Mouse (Mus musculus): ENCODE results near the gene Tspan5. TPM values are rescaled to one million over a fixed set of nuclear protein-coding genes. Genes with fewer than 3 reads are reported as not detected.

Gene Tspan5
- polyA plus RNA-seq, 1 experiment from 2014 or later = 43.4 TPM

GRCm38 (mm10) chr3:138713141-138713540 lies 28.9 kb upstream of the Tspan5 start:
- Histone ChIP-seq H3K9me3 (ENCODE audit: control insufficient read depth, low read length) (no peaks in the 10 kb centered on the region), H3K27ac (ENCODE audit: low read depth, low read length) (no peak overlapping the region), H3K4me2 (ENCODE audit: low read depth, low read length, severe bottlenecking) (no peak overlapping the region), H3K36me3 (ENCODE audit: control insufficient read depth, insufficient read depth, low read length) (no peaks in the 10 kb centered on the region), H3K4me1 (replicated peaks; ENCODE audit: control insufficient read depth, insufficient read depth, low read length) (no peaks in the 10 kb centered on the region), H3K9ac (ENCODE audit: low read length) (no peak overlapping the region), H3K27me3 (ENCODE audit: control insufficient read depth, insufficient read depth, low read length) (no peaks in the 10 kb centered on the region), H3K4me3 (ENCODE audit: low read depth, low read length) (no peak overlapping the region)
- no peak for DNase-seq (ENCODE audit: low spot score)
- 63% methylated on average over 6 of the region's 6 CpGs for WGBS
- no peak for ATAC-seq (replicated peaks; ENCODE audit: low FRiP score)

- H3K36me3 ChIP-seq (ENCODE audit: control insufficient read depth, insufficient read depth, low read length) = no peaks in the 10 kb centered on the region
- no peak for DNase-seq (ENCODE audit: low spot score)
- no peaks in the 10 kb centered on the region for H3K9me3 ChIP-seq (ENCODE audit: control insufficient read depth, low read length)
- H3K27ac ChIP-seq (ENCODE audit: low read depth, low read length) = no peak overlapping the region
- ATAC-seq (replicated peaks; ENCODE audit: low FRiP score) = no peak
- H3K27me3 ChIP-seq (ENCODE audit: control insufficient read depth, insufficient read depth, low read length) = no peaks in the 10 kb centered on the region
- no peaks in the 10 kb centered on the region for H3K4me1 ChIP-seq (replicated peaks; ENCODE audit: control insufficient read depth, insufficient read depth, low read length)
- 71% methylated on average over 2 of the region's 2 CpGs for WGBS
- no peak overlapping the region for H3K9ac ChIP-seq (ENCODE audit: low read length)
- H3K4me2 ChIP-seq (ENCODE audit: low read depth, low read length, severe bottlenecking) = no peak overlapping the region
- H3K4me3 ChIP-seq (ENCODE audit: low read depth, low read length) = no peak overlapping the region
These were observed 27.2 kb upstream of the Tspan5 start for GRCm38 (mm10) chr3:138714788-138715187.

DNA sequence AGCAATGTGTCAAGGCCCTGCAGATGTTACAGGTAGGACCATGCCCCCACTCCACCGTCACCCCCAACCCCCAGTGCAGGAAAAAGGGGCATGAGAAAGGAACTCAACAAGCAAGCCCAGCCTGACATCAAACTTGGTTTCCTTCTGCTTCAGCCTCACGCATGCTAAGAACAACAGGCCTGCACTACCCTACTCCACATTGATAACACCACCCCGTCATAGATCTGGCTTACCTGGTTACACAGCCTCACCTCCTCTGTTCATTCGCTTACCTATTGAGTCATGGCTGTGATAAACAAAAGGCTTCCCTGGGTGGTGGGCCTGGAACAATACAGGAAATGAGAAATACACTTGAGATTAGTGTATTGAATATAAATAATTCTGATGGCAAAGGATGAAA lies 26.8 kb upstream of the Tspan5 start:
- no peak overlapping the region for H3K4me3 ChIP-seq (ENCODE audit: low read depth, low read length)
- no peak overlapping the region for H3K27ac ChIP-seq (ENCODE audit: low read depth, low read length)
- no peaks in the 10 kb centered on the region for H3K4me1 ChIP-seq (replicated peaks; ENCODE audit: control insufficient read depth, insufficient read depth, low read length)
- no peak overlapping the region for H3K4me2 ChIP-seq (ENCODE audit: low read depth, low read length, severe bottlenecking)
- 87% methylated on average over 4 of the region's 4 CpGs for WGBS
- no peak for DNase-seq (ENCODE audit: low spot score)
- no peaks in the 10 kb centered on the region for H3K27me3 ChIP-seq (ENCODE audit: control insufficient read depth, insufficient read depth, low read length)
- H3K9ac ChIP-seq (ENCODE audit: low read length) = no peak overlapping the region
- H3K9me3 ChIP-seq (ENCODE audit: control insufficient read depth, low read length) = no peaks in the 10 kb centered on the region
- H3K36me3 ChIP-seq (ENCODE audit: control insufficient read depth, insufficient read depth, low read length) = no peaks in the 10 kb centered on the region
- no peak for ATAC-seq (replicated peaks; ENCODE audit: low FRiP score)

DNA sequence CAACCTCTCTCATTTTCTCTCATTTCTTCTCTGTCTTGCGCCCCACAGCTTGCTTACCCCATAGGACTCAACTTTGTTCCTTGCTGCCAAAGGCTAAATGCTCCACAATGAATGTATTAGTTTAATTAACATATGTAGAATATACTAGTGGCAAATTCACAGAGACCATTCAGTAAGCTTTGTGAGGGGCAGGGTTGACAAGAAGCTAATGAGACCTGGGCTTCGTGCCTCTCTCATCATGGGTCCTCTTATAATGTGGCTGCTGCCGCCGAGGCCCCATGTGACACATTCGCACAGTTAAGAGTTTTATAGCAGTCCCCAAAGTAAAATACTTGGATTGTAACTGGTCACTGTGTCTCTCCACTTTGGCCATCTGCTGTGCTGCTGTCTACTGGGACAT lies 25.0 kb upstream of the Tspan5 start:
- H3K4me1 ChIP-seq (replicated peaks; ENCODE audit: control insufficient read depth, insufficient read depth, low read length) = no peaks in the 10 kb centered on the region
- no peak overlapping the region for H3K4me2 ChIP-seq (ENCODE audit: low read depth, low read length, severe bottlenecking)
- WGBS = 79% methylated on average over 5 of the region's 5 CpGs
- no peak overlapping the region for H3K27ac ChIP-seq (ENCODE audit: low read depth, low read length)
- H3K9me3 ChIP-seq (ENCODE audit: control insufficient read depth, low read length) = no peaks in the 10 kb centered on the region
- DNase-seq (ENCODE audit: low spot score) = no peak
- no peaks in the 10 kb centered on the region for H3K36me3 ChIP-seq (ENCODE audit: control insufficient read depth, insufficient read depth, low read length)
- H3K27me3 ChIP-seq (ENCODE audit: control insufficient read depth, insufficient read depth, low read length) = no peaks in the 10 kb centered on the region
- H3K9ac ChIP-seq (ENCODE audit: low read length) = no peak overlapping the region
- no peak overlapping the region for H3K4me3 ChIP-seq (ENCODE audit: low read depth, low read length)
- no peak for ATAC-seq (replicated peaks; ENCODE audit: low FRiP score)

DNA sequence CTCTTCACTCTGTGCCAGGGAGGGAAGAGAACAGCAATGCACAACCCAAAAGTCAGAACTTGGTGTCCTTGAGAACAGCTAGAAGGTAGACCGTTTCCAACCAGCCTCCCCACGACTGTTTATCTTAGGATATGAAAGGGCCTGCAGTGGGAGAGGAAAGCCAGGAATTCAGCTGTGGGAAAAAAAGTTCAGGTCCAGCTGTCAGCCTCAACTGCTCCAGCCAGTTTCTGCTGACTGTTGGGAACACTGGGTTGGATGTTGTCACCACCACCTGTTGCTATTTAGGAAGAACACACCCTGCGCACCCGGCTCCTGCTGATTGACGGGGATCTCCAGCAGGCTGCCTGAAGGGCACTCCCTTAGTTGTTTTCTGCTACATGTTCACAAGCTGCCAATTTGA lies 19.8 kb upstream of the Tspan5 start:
- H3K27ac ChIP-seq (ENCODE audit: low read depth, low read length) = no peak overlapping the region
- H3K9me3 ChIP-seq (ENCODE audit: control insufficient read depth, low read length) = no peaks in the 10 kb centered on the region
- H3K36me3 ChIP-seq (ENCODE audit: control insufficient read depth, insufficient read depth, low read length) = no peaks in the 10 kb centered on the region
- no peak for ATAC-seq (replicated peaks; ENCODE audit: low FRiP score)
- no peak for DNase-seq (ENCODE audit: low spot score)
- no peak overlapping the region for H3K4me2 ChIP-seq (ENCODE audit: low read depth, low read length, severe bottlenecking)
- 94% methylated on average over 5 of the region's 5 CpGs for WGBS
- H3K9ac ChIP-seq (ENCODE audit: low read length) = no peak overlapping the region
- no peaks in the 10 kb centered on the region for H3K27me3 ChIP-seq (ENCODE audit: control insufficient read depth, insufficient read depth, low read length)
- H3K4me3 ChIP-seq (ENCODE audit: low read depth, low read length) = no peak overlapping the region
- H3K4me1 ChIP-seq (replicated peaks; ENCODE audit: control insufficient read depth, insufficient read depth, low read length) = no peaks in the 10 kb centered on the region

GRCm38 (mm10) chr3:138727571-138727970 lies 14.4 kb upstream of the Tspan5 start:
- Histone ChIP-seq H3K27ac (ENCODE audit: low read depth, low read length) (no peak overlapping the region), H3K27me3 (ENCODE audit: control insufficient read depth, insufficient read depth, low read length) (no peaks in the 10 kb centered on the region), H3K4me2 (ENCODE audit: low read depth, low read length, severe bottlenecking) (no peak overlapping the region), H3K9me3 (ENCODE audit: control insufficient read depth, low read length) (no peaks in the 10 kb centered on the region), H3K4me1 (replicated peaks; ENCODE audit: control insufficient read depth, insufficient read depth, low read length) (no peaks in the 10 kb centered on the region), H3K4me3 (ENCODE audit: low read depth, low read length) (no peak overlapping the region), H3K36me3 (ENCODE audit: control insufficient read depth, insufficient read depth, low read length) (no peaks in the 10 kb centered on the region), H3K9ac (ENCODE audit: low read length) (no peak overlapping the region)
- WGBS = 90% methylated on average over 8 of the region's 8 CpGs
- ATAC-seq (replicated peaks; ENCODE audit: low FRiP score) = no peak
- no peak for DNase-seq (ENCODE audit: low spot score)

DNA sequence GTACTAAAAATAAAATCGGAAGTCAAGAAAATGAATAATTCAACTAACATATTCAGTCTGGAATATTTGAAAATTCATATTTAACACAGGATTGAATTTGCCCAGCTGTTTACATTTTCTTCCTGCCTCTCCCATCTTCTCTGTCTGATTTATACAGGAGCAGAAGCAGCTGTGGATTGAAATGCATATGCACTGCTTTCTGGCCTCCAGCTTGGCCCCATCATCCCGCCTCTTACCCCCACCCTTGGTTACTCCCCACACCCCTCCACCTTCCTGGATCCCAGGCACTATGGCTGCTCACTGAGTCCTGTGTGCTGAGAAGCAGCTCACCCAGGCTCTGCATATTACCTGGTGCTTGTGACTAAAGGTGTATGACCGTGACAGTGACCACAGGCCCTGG lies 13.2 kb upstream of the Tspan5 start:
- 82% methylated on average over 3 of the region's 3 CpGs for WGBS
- no peak overlapping the region for H3K9ac ChIP-seq (ENCODE audit: low read length)
- no peaks in the 10 kb centered on the region for H3K36me3 ChIP-seq (ENCODE audit: control insufficient read depth, insufficient read depth, low read length)
- H3K4me3 ChIP-seq (ENCODE audit: low read depth, low read length) = no peak overlapping the region
- ATAC-seq (replicated peaks; ENCODE audit: low FRiP score) (no peak), DNase-seq (ENCODE audit: low spot score) (no peak)
- H3K9me3 ChIP-seq (ENCODE audit: control insufficient read depth, low read length) = no peaks in the 10 kb centered on the region
- H3K27ac ChIP-seq (ENCODE audit: low read depth, low read length) = no peak overlapping the region
- no peaks in the 10 kb centered on the region for H3K27me3 ChIP-seq (ENCODE audit: control insufficient read depth, insufficient read depth, low read length)
- H3K4me2 ChIP-seq (ENCODE audit: low read depth, low read length, severe bottlenecking) = no peak overlapping the region
- no peaks in the 10 kb centered on the region for H3K4me1 ChIP-seq (replicated peaks; ENCODE audit: control insufficient read depth, insufficient read depth, low read length)

DNA sequence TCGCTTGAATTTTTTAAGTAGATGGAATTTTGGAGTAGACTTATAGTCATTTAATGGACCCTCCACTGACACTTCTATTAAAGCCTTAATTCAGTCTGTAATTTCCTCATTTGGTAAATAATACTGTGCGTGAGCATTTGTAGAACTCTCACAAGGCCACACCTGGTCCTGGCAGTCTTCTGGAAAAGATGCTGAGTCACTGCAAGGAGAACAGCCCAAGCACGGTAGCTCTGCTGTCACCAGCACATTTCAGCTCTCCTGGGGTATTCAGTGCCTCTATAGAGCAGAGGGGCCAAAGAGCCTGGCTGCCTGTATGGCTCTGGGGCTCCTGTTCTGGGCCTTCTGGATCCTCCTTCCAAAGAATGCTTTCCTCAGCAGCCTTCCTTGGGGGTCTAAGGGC lies 11.2 kb upstream of the Tspan5 start:
- Histone ChIP-seq H3K36me3 (ENCODE audit: control insufficient read depth, insufficient read depth, low read length) (no peaks in the 10 kb centered on the region), H3K4me3 (ENCODE audit: low read depth, low read length) (no peak overlapping the region), H3K4me2 (ENCODE audit: low read depth, low read length, severe bottlenecking) (no peak overlapping the region), H3K27me3 (ENCODE audit: control insufficient read depth, insufficient read depth, low read length) (no peaks in the 10 kb centered on the region), H3K9ac (ENCODE audit: low read length) (no peak overlapping the region), H3K27ac (ENCODE audit: low read depth, low read length) (no peak overlapping the region), H3K9me3 (ENCODE audit: control insufficient read depth, low read length) (no peaks in the 10 kb centered on the region), H3K4me1 (replicated peaks; ENCODE audit: control insufficient read depth, insufficient read depth, low read length) (no peaks in the 10 kb centered on the region)
- ATAC-seq (replicated peaks; ENCODE audit: low FRiP score) = no peak
- DNase-seq (ENCODE audit: low spot score) = no peak
- 73% methylated on average over 3 of the region's 3 CpGs for WGBS

GRCm38 (mm10) chr3:138735760-138736159 lies 6.2 kb upstream of the Tspan5 start:
- Histone ChIP-seq H3K27ac (ENCODE audit: low read depth, low read length) (no peak overlapping the region), H3K4me1 (replicated peaks; ENCODE audit: control insufficient read depth, insufficient read depth, low read length) (no peaks in the 10 kb centered on the region), H3K4me3 (ENCODE audit: low read depth, low read length) (no peak overlapping the region), H3K9ac (ENCODE audit: low read length) (no peak overlapping the region), H3K36me3 (ENCODE audit: control insufficient read depth, insufficient read depth, low read length) (no peaks in the 10 kb centered on the region), H3K4me2 (ENCODE audit: low read depth, low read length, severe bottlenecking) (no peak overlapping the region), H3K27me3 (ENCODE audit: control insufficient read depth, insufficient read depth, low read length) (peaks cover 4% of the 10 kb centered on the region; the same call in 1 of the 2 replicates), H3K9me3 (ENCODE audit: control insufficient read depth, low read length) (no peaks in the 10 kb centered on the region)
- WGBS = 92% methylated on average over 5 of the region's 5 CpGs
- ATAC-seq (replicated peaks; ENCODE audit: low FRiP score) = no peak
- no peak for DNase-seq (ENCODE audit: low spot score)

Measured in forebrain, embryonic 11.5 days (tissue).